Mouse (Mus musculus) heart, embryonic 10.5 days (tissue): ENCODE measurements around the gene E2f2. TPM values are rescaled to one million over a fixed set of nuclear protein-coding genes. Genes with fewer than 3 reads are reported as not detected.

ENCODE experiments used
- DNase-seq: peaks from one replicate; pipeline ENCODE4 v3.0.0-alpha.2; 2017; ENCODE audit warnings: low spot score
- H3K27ac ChIP-seq: fragments of 300-500 bp; sonication (generic); 2 replicates; pipeline ENCODE4 v1.5.1; 2016; ENCODE audit warnings: mild to moderate bottlenecking
- H3K27me3 ChIP-seq: fragments of 300-500 bp; sonication (generic); 2 replicates; pipeline ENCODE4 v1.6.1; 2016; ENCODE audit warnings: mild to moderate bottlenecking; ENCODE audit not compliant: poor library complexity, insufficient read depth, severe bottlenecking
- H3K36me3 ChIP-seq: fragments of 300-500 bp; sonication (generic); 2 replicates; pipeline ENCODE4 v1.6.1; 2016; ENCODE audit warnings: mild to moderate bottlenecking, moderate library complexity
- H3K4me1 ChIP-seq: fragments of 300-500 bp; sonication (generic); 2 replicates; pipeline ENCODE4 v1.6.1; 2016; ENCODE audit warnings: mild to moderate bottlenecking
- H3K4me3 ChIP-seq: fragments of 300-500 bp; sonication (generic); 2 replicates; pipeline ENCODE4 v1.5.1; 2016; ENCODE audit warnings: mild to moderate bottlenecking, moderate library complexity
- H3K9me3 ChIP-seq: fragments of 300-500 bp; sonication (generic); 2 replicates; pipeline ENCODE4 v1.6.1; 2016; ENCODE audit warnings: mild to moderate bottlenecking, moderate library complexity
- WGBS: fragments of 180-500 bp; shearing (Covaris S2); methylation state at CpG from one replicate; pipeline ENCODE4 v1.1.7; 2016; 5-methylcytosine and 5-hydroxymethylcytosine counted together
- polyA plus RNA-seq: library from polyadenylated mRNA; unstranded; fragments of >200 nt; fragmentation: Nextera tagmentation; extraction: Ambion mirVana; gene quantifications from 2 replicates; pipeline ENCODE4 v1.2.1, GENCODE M21; 2016

The E2f2 gene
- polyA plus RNA-seq, 1 experiment from 2014 or later: 6.3 TPM

DNA sequence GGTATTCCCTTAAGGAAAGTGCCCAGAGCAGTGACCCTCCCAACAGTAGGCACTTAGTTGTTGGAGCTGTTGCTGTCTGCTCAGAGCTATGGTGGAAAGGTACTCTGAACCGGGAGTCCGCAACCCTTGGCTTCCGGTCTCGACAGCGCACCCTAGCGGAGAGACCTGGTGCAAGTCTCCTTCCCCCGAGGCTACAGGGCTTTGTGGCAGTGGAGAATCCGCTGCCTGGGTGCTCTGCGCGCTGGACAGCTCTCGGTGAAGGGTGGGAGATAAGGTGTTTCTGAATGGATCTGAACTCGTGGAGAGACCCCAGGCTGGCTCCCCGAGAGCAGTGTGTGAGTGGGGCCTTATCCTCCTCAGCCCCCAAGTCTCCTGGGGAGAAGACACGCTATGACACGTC, 7.8 kb downstream of the E2f2 start:
- 2% methylated on average over 15 of the region's 15 CpGs for WGBS
- peak overlapping the region; percentile 83 for H3K27ac ChIP-seq
- H3K9me3 ChIP-seq: no peaks in the 10 kb centered on the region
- peak; percentile 94 for DNase-seq
- H3K4me3 ChIP-seq: peak overlapping the region; percentile 58
- H3K36me3 ChIP-seq: peaks cover 12% of the 10 kb centered on the region; the same call in 1 of the 2 replicates
- peaks cover 57% of the 10 kb centered on the region for H3K4me1 ChIP-seq
- no peaks in the 10 kb centered on the region for H3K27me3 ChIP-seq

DNA sequence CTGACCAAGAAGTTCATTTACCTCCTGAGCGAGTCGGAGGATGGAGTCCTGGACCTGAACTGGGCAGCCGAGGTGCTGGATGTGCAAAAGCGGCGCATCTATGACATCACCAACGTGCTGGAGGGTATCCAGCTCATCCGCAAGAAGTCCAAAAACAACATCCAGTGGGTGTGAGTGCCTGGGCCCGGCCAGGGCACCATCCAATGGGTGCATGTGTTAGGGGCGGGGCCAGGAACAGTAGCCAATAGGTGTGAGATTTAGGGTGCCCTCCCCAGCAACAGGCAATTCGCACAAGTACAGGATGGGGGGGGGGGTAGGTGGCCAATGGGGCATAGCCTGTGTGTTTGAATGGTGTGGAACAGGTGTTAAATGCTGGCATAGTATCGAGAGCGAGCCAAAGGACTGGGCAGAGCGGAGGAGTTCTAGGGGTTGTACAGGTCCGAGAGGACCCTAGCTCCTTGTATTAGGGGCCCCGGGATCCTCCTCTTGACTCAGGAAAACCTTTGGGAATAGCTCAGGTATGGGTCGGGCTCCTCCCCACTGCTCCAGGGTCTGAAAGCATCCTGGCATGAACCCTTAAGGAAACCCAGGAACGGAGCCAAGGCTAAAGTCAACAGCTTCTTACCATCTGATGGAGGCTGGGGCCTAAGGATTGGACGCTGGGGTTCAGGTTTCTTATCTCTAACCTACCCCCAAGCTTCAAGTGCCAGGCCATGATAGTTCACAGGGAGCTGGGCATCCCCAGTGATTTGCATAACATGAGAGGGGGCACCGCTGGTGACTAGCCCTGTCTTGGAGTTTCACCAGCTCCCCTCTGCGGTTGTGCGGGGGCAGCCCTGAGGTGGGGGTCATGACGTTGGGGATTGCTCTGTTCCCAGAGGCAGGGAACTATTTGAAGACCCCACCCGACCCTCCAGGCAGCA, 8.5 kb downstream of the E2f2 start:
- H3K27me3 ChIP-seq: no peaks in the 10 kb centered on the region
- peaks cover 51% of the 10 kb centered on the region for H3K4me1 ChIP-seq
- 8% methylated on average over 23 of the region's 23 CpGs for WGBS
- H3K27ac ChIP-seq: peak overlapping the region; percentile 83
- peak; percentile 88 for DNase-seq
- H3K36me3 ChIP-seq: peaks cover 12% of the 10 kb centered on the region; the same call in 1 of the 2 replicates
- H3K4me3 ChIP-seq: peak overlapping the region; percentile 58
- H3K9me3 ChIP-seq: no peaks in the 10 kb centered on the region

DNA sequence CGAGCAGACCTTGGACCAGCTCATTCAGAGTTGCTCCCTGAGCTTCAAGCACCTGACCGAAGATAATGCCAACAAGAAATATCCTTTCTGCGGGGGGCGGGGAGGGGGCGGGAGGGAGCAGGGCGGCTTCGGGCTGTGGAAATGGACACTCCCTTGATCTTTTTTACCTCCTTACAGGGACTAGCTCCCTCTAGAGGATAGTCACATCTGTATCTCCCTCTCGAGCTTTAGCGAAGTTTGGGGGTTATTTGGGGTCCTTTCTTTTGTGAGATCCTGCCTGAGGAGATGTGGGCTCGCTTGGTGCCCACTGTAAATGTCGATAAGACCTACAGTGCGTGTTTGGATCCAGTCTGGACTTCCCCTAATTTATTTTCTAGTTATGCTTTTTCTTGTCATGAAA, 9.2 kb downstream of the E2f2 start:
- Histone ChIP-seq H3K27me3 (no peaks in the 10 kb centered on the region), H3K4me3 (peak overlapping the region; percentile 58), H3K9me3 (no peaks in the 10 kb centered on the region), H3K27ac (peak overlapping the region; percentile 49; the same call in 1 of the 2 replicates), H3K36me3 (peaks cover 16% of the 10 kb centered on the region), H3K4me1 (peaks cover 44% of the 10 kb centered on the region)
- DNase-seq: no peak
- WGBS: 18% methylated on average over 12 of the region's 12 CpGs

DNA sequence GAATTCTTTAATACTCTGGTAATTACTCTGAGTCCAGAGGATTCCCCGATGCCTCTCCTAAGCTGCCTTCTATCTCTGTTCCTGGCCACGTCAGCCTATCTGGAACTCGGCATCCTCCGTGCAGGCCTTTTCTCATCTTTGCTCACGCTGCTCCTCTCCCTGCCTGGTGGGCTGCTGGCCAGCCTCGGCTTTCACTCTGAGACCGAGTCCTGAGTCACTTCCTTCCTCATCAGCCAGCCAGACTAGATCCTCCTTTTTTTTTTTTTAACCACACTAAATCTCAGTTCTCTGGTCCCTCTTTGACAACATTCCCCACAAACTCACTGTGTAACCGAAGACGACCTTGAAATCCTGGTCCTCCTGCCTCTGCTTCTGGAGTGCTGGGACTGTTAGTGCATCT, 13.2 kb downstream of the E2f2 start:
- H3K4me1 ChIP-seq: peaks cover 18% of the 10 kb centered on the region
- DNase-seq: no peak
- H3K9me3 ChIP-seq: no peaks in the 10 kb centered on the region
- H3K27ac ChIP-seq: 0 out of 2 replicates have a peak overlapping the region, but pooled peaks have one; percentile 17
- 65% methylated on average over 9 of the region's 9 CpGs for WGBS
- peaks cover 41% of the 10 kb centered on the region for H3K36me3 ChIP-seq
- H3K4me3 ChIP-seq: no peak overlapping the region
- H3K27me3 ChIP-seq: no peaks in the 10 kb centered on the region

DNA sequence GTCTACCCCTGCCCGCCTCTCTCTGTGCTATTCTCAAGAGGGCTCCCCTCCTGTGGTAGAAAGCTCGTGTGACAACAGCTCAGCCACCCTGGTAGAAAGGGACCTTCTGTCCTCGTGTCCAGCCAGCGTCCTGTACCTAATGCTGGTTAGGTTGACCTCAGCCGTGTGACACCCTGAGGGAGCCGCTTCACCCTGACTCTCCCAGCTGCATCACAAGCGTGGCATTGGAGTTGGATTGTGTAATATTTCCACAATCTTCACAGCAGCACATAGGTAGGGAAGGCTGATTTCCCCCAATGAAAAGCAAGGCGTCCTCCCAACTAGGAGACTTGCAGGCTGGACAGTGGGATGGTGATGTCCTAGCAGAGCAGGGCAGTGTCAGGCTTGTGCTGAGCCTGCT, 14.1 kb downstream of the E2f2 start:
- Histone ChIP-seq H3K27ac (no peak overlapping the region), H3K27me3 (no peaks in the 10 kb centered on the region), H3K36me3 (peaks cover 46% of the 10 kb centered on the region), H3K4me3 (no peak overlapping the region), H3K4me1 (peaks cover 12% of the 10 kb centered on the region), H3K9me3 (no peaks in the 10 kb centered on the region)
- no peak for DNase-seq
- 78% methylated on average over 8 of the region's 8 CpGs for WGBS

DNA sequence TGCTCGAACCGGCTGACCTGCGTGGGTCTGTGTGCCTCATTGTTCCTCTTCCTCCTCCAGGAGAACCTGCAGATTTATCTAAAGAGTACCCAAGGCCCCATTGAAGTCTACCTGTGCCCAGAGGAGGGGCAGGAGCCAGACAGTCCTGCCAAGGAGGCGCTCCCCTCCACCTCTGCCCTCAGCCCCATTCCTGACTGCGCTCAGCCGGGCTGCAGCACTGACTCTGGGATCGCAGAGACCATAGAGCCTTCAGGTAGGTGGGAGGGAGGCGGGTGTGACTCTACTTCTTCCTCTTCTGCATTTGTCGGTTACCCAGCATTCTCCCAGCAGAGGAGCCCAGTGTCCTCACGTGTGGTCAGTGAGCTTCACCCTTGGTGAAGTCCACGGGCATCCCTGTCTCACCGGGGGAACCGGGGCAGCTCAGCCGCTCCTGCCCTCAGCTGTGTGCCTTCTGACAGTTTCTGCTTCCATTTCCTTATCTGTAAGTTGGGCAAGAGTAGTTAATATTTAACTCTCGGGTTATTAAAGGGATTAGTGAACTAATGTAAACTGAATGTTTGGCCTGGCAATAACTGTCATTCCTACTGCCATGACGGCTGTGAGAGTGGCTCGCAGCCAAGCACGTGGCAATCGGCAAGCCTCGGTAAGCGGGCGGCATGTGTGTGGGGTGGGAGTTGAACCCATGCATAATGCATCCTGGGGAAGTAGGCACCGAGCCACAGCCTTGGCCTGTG, 14.7 kb downstream of the E2f2 start:
- no peaks in the 10 kb centered on the region for H3K9me3 ChIP-seq
- WGBS: 86% methylated on average over 23 of the region's 23 CpGs
- DNase-seq: no peak
- no peak overlapping the region for H3K27ac ChIP-seq
- no peaks in the 10 kb centered on the region for H3K27me3 ChIP-seq
- H3K4me1 ChIP-seq: peaks cover 13% of the 10 kb centered on the region
- H3K36me3 ChIP-seq: peaks cover 50% of the 10 kb centered on the region
- H3K4me3 ChIP-seq: no peak overlapping the region

DNA sequence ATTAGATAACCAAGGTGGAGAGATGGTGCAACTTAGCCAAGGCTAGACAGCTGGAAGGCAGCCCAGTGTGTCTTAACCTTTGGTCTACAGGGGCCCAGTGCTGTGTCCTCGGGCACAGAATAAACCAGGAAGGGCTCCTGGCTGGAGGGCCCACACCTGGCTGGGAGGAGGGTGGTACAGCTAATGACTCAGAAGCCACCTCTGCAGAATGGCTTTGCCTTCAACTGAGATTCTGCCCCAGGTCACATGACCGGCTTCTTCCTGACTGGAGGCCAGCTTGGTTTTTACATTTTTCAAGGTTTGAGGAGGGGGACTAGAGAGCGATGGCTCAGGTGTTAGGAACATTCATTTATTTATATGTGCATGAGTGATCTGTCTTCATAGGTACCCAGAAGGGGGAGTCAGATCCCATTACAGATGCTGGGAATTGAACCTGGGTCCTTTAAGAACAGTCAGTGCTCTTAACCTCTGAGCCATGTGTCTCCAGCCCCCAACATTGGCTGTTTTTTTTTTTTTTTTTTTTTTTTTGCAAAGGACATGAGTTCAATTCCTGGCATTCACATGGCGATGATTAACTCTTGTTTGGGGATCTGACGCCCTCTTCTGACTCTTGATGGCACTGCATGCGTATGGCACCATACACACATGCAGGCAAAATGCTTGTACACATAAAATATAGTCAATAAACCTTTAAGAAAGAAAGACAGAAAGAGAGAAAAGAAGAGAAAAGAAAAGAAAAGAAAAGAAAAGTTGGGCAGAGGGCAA, 17.0 kb downstream of the E2f2 start:
- WGBS: 81% methylated on average over 6 of the region's 6 CpGs
- H3K36me3 ChIP-seq: peaks cover 63% of the 10 kb centered on the region

DNA sequence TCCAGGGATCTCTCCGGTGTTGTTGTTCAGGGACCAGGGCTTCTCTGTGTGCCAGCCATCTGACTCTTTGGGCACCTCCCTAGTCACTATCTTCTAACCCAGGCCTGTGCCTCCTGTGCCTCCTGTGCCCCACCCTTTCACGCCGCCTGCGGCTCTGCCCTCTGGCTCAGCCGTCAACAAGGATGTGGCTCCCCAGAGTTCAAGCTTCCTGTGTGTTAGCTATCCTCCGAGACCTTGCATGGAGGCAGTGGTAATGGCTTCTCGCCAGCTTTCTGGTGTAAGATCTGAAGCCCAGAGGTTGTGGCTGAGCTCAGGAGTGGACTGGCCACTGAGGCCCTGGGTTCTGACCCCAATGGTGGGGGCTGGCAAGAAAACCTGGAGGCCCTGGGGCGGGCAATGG, 17.7 kb downstream of the E2f2 start:
- WGBS: 82% methylated on average over 8 of the region's 8 CpGs
- no peak overlapping the region for H3K4me3 ChIP-seq
- no peak for DNase-seq
- H3K27me3 ChIP-seq: no peaks in the 10 kb centered on the region
- peaks cover 42% of the 10 kb centered on the region for H3K4me1 ChIP-seq
- peak overlapping the region; percentile 18; the same call in 1 of the 2 replicates for H3K27ac ChIP-seq
- H3K9me3 ChIP-seq: no peaks in the 10 kb centered on the region
- peaks cover 57% of the 10 kb centered on the region for H3K36me3 ChIP-seq

More for the DNA sequence above, 17.0 kb downstream of the E2f2 start:
- no peak overlapping the region for H3K4me3 ChIP-seq
- H3K27me3 ChIP-seq: no peaks in the 10 kb centered on the region
- H3K27ac ChIP-seq: no peak overlapping the region
- H3K4me1 ChIP-seq: peaks cover 34% of the 10 kb centered on the region
- H3K9me3 ChIP-seq: no peaks in the 10 kb centered on the region
- no peak for DNase-seq

DNA sequence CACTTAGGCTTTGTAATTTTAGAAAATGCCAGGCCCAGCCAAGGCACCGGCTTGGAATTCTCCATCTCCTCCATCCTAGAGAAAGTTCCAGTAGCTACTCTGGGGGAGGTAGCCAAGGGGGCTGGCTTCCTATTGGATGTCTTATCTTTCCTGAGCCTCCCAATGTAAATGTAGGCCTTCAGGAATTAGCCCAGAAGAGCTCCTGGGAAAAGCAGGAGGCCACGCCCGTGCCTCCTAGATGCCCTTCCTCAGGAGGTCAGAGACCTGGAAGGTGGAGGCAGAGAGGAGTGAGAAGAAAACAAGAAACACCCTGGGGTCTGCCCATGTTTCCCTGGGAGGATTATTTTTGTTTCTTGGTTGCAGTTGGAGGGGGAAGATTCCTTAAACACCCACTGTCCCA, 21.4 kb downstream of the E2f2 start:
- Histone ChIP-seq H3K4me1 (peaks cover 53% of the 10 kb centered on the region), H3K36me3 (peaks cover 40% of the 10 kb centered on the region), H3K27ac (peak overlapping the region; percentile 49; the same call in 1 of the 2 replicates), H3K9me3 (no peaks in the 10 kb centered on the region), H3K27me3 (no peaks in the 10 kb centered on the region), H3K4me3 (no peak overlapping the region)
- WGBS: 71% methylated on average over 3 of the region's 3 CpGs
- DNase-seq: no peak

DNA sequence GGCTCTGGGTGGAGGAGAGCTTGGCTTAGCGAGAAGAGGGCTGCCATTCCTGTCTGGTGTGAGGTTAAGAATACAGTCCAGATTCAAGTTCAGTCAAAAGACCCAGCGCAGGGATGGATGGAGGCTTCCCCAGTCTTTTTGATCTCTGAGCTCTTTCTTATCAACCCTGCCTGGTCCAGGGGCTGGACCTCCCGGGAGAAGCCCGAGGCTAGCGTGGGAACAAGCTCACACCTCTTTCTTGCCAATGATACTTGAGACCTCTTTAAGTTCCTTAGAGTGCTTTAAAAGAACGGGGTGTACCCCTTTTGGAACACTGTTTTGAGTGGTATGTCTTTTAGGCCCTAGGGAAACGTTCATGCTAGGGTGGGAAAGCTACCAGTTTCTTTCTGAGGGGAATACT, 22.8 kb downstream of the E2f2 start:
- no peaks in the 10 kb centered on the region for H3K27me3 ChIP-seq
- peaks cover 50% of the 10 kb centered on the region for H3K4me1 ChIP-seq
- peak overlapping the region; percentile 43; the same call in 1 of the 2 replicates for H3K27ac ChIP-seq
- H3K36me3 ChIP-seq: peaks cover 30% of the 10 kb centered on the region
- 19% methylated on average over 7 of the region's 7 CpGs for WGBS
- no peak for DNase-seq
- no peaks in the 10 kb centered on the region for H3K9me3 ChIP-seq
- H3K4me3 ChIP-seq: no peak overlapping the region

DNA sequence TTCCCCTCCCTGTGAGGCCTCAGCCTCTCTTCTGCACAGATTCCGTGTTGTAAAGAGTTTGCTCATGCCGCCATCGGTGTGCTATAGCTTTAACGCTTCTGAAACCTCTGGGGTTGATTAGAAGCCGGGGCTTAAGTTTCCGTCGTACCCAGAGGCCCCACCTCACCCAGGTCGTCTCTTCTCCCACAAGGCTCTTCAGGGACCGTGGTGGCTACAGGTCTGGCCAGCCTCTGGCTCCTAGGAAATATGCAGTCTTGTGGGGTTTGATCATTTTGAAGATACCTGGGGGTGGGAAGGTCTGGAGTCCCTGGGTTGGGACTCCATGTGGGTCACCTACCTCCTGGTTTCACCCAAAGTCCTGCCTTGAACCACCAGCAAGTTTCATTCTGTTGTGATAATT, 23.4 kb downstream of the E2f2 start:
- Histone ChIP-seq H3K36me3 (peaks cover 29% of the 10 kb centered on the region), H3K4me1 (peaks cover 49% of the 10 kb centered on the region), H3K27me3 (0 out of 2 replicates have a peak, but pooled peaks cover 2% of the 10 kb centered on the region), H3K9me3 (no peaks in the 10 kb centered on the region), H3K27ac (0 out of 2 replicates have a peak overlapping the region, but pooled peaks have one; percentile 43), H3K4me3 (no peak overlapping the region)
- WGBS: 57% methylated on average over 9 of the region's 9 CpGs
- no peak for DNase-seq

DNA sequence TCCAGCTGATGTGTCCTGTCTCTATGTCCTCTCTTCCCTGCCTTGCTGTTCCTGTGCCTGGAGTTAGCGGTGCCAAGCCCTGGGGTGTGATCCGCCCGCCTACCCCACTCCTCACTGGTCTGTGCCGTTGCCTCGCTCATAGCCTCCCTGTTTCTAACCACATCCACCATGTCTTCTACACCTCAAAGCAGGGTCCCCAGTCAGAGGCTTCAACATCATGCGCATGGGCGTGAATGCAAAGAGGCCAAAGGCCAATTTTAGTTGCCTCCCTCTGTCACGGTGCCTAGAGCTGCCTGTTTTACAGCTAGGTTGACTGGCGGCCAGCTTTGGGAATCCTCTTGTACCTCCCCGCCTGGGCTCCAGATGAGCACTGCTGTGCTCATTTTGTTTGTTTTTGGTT, 24.0 kb downstream of the E2f2 start:
- Histone ChIP-seq H3K4me1 (peaks cover 46% of the 10 kb centered on the region), H3K27me3 (peaks cover 6% of the 10 kb centered on the region; the same call in 1 of the 2 replicates), H3K36me3 (peaks cover 25% of the 10 kb centered on the region), H3K27ac (no peak overlapping the region), H3K4me3 (no peak overlapping the region), H3K9me3 (no peaks in the 10 kb centered on the region)
- 86% methylated on average over 10 of the region's 10 CpGs for WGBS
- DNase-seq: no peak
